Mouse (Mus musculus) lung, embryonic 14.5 days (tissue): Measurements from ENCODE around the gene Nedd4. TPM values are rescaled to one million over a fixed set of nuclear protein-coding genes. Genes with fewer than 3 reads are reported as not detected.
A peak's percentile ranks its signal among the peaks of the same experiment; 100 is the strongest.

Experiments used
- ATAC-seq: fragments of 200-750 bp; cut with Nextera tagmentation; 2 replicates; pipeline ENCODE4 v1.8.0; 2017; ENCODE audit warnings: mild to moderate bottlenecking, moderate TSS enrichment, moderate library complexity; ENCODE audit not compliant: insufficient read depth
- DNase-seq: peaks from one replicate; pipeline ENCODE4 v3.0.0-alpha.2; 2015
- H3K27ac ChIP-seq: fragments of 300-500 bp; sonication (generic); 2 replicates; pipeline ENCODE4 v1.5.1; 2014; ENCODE audit warnings: low read depth, mild to moderate bottlenecking, moderate library complexity
- H3K27me3 ChIP-seq: fragments of 300-500 bp; sonication (generic); 2 replicates; pipeline ENCODE4 v1.6.1; 2014; ENCODE audit warnings: low read length, control low read depth; ENCODE audit not compliant: insufficient read depth
- H3K36me3 ChIP-seq: fragments of 300-500 bp; sonication (generic); 2 replicates; pipeline ENCODE4 v1.6.1; 2014; ENCODE audit warnings: control low read depth; ENCODE audit not compliant: insufficient read depth
- H3K4me1 ChIP-seq: fragments of 300-500 bp; sonication (generic); 2 replicates; pipeline ENCODE4 v1.6.1; 2014; ENCODE audit warnings: antibody characterized with exemption, control low read depth; ENCODE audit not compliant: insufficient read depth
- H3K4me2 ChIP-seq: fragments of 300-500 bp; sonication (generic); 2 replicates; pipeline ENCODE4 v1.6.1; 2014; ENCODE audit warnings: mild to moderate bottlenecking
- H3K4me3 ChIP-seq: fragments of 300-500 bp; sonication (generic); 2 replicates; pipeline ENCODE4 v1.5.1; 2014; ENCODE audit warnings: low read depth, low read length
- H3K9ac ChIP-seq: fragments of 300-500 bp; sonication (generic); 2 replicates; pipeline ENCODE4 v1.6.1; 2014
- H3K9me3 ChIP-seq: fragments of 300-500 bp; sonication (generic); 2 replicates; pipeline ENCODE4 v1.6.1; 2016; ENCODE audit warnings: low read depth, low read length, control low read depth
- CTCF ChIP-seq: IDR thresholded peaks from 2 replicates; pipeline ENCODE4 v1.5.1; 2016; ENCODE audit warnings: antibody characterized with exemption, low read depth
- WGBS: fragments of 180-500 bp; shearing (Covaris S2); extraction: QIAGEN DNeasy Blood & Tissue Kit; methylation state at CpG from one replicate; pipeline ENCODE4 v1.1.7; 2014; 5-methylcytosine and 5-hydroxymethylcytosine counted together
- polyA plus RNA-seq: library from polyadenylated mRNA; unstranded; fragments of >200 nt; fragmentation: Nextera tagmentation; extraction: Ambion mirVana; gene quantifications from 2 replicates; pipeline ENCODE4 v1.2.1, GENCODE M21; 2014

The Nedd4 gene
- polyA plus RNA-seq, 1 experiment from 2014 or later = 805 TPM

GRCm38 (mm10) chr9:72667126-72667525 lies 5.0 kb downstream of the Nedd4 start:
- ATAC-seq (no peak), DNase-seq (no peak)
- Histone ChIP-seq H3K4me3 (no peak overlapping the region), H3K9me3 (no peaks in the 10 kb centered on the region), H3K27me3 (no peaks in the 10 kb centered on the region), H3K36me3 (peaks cover 75% of the 10 kb centered on the region), H3K4me2 (no peak overlapping the region), H3K4me1 (peaks cover 4% of the 10 kb centered on the region; the same call in 1 of the 2 replicates), H3K9ac (no peak overlapping the region), H3K27ac (no peak overlapping the region)
- 65% methylated on average over 3 of the region's 3 CpGs for WGBS
- no peak for TF ChIP-seq CTCF

- Histone ChIP-seq H3K4me2 (no peak overlapping the region), H3K9me3 (no peaks in the 10 kb centered on the region), H3K36me3 (peaks cover 90% of the 10 kb centered on the region), H3K27me3 (no peaks in the 10 kb centered on the region), H3K27ac (no peak overlapping the region; the same call in 1 of the 2 replicates), H3K4me3 (no peak overlapping the region), H3K9ac (no peak overlapping the region; the same call in 1 of the 2 replicates), H3K4me1 (peaks cover 4% of the 10 kb centered on the region; the same call in 1 of the 2 replicates)
- 79% methylated on average over 7 of the region's 7 CpGs for WGBS
- no peak for TF ChIP-seq CTCF
- ATAC-seq = no peak
- no peak for DNase-seq
These were observed 7.2 kb downstream of the Nedd4 start for GRCm38 (mm10) chr9:72669383-72669782.

GRCm38 (mm10) chr9:72672361-72672760 lies 10.2 kb downstream of the Nedd4 start:
- no peak overlapping the region for H3K27ac ChIP-seq
- no peak for ATAC-seq
- TF ChIP-seq CTCF = peak; percentile 93
- peaks cover 89% of the 10 kb centered on the region for H3K36me3 ChIP-seq
- peak; percentile 91 for DNase-seq
- no peak overlapping the region for H3K9ac ChIP-seq
- no peaks in the 10 kb centered on the region for H3K9me3 ChIP-seq
- H3K27me3 ChIP-seq = no peaks in the 10 kb centered on the region
- H3K4me1 ChIP-seq = no peaks in the 10 kb centered on the region
- no peak overlapping the region for H3K4me2 ChIP-seq
- H3K4me3 ChIP-seq = no peak overlapping the region
- WGBS = 23% methylated on average over 2 of the region's 2 CpGs

- WGBS = 87% methylated on average over 6 of the region's 6 CpGs
- no peak for ATAC-seq
- Histone ChIP-seq H3K9ac (no peak overlapping the region), H3K36me3 (peaks cover 91% of the 10 kb centered on the region), H3K4me1 (no peaks in the 10 kb centered on the region), H3K9me3 (no peaks in the 10 kb centered on the region), H3K4me3 (no peak overlapping the region), H3K27ac (no peak overlapping the region), H3K27me3 (no peaks in the 10 kb centered on the region), H3K4me2 (no peak overlapping the region)
- DNase-seq = no peak
- no peak for TF ChIP-seq CTCF
These were observed 13.0 kb downstream of the Nedd4 start for GRCm38 (mm10) chr9:72674957-72675744.

- H3K9ac ChIP-seq = no peak overlapping the region
- no peak for DNase-seq
- TF ChIP-seq CTCF = no peak
- 74% methylated on average over 3 of the region's 3 CpGs for WGBS
- no peak for ATAC-seq
- no peak overlapping the region for H3K27ac ChIP-seq
- H3K4me1 ChIP-seq = no peaks in the 10 kb centered on the region
- no peak overlapping the region for H3K4me2 ChIP-seq
- no peak overlapping the region for H3K4me3 ChIP-seq
- no peaks in the 10 kb centered on the region for H3K9me3 ChIP-seq
- H3K36me3 ChIP-seq = peaks cover 86% of the 10 kb centered on the region
- H3K27me3 ChIP-seq = no peaks in the 10 kb centered on the region
These were observed 13.6 kb downstream of the Nedd4 start for GRCm38 (mm10) chr9:72675745-72676200.

- Histone ChIP-seq H3K9me3 (no peaks in the 10 kb centered on the region), H3K9ac (no peak overlapping the region), H3K27ac (no peak overlapping the region), H3K4me1 (no peaks in the 10 kb centered on the region), H3K36me3 (peaks cover 90% of the 10 kb centered on the region), H3K4me3 (no peak overlapping the region), H3K27me3 (no peaks in the 10 kb centered on the region), H3K4me2 (no peak overlapping the region)
- DNase-seq (no peak), ATAC-seq (no peak)
- 91% methylated on average over 5 of the region's 5 CpGs for WGBS
- no peak for TF ChIP-seq CTCF
These were observed 15.5 kb downstream of the Nedd4 start for GRCm38 (mm10) chr9:72677659-72678058.

- Histone ChIP-seq H3K27me3 (no peaks in the 10 kb centered on the region), H3K9me3 (no peaks in the 10 kb centered on the region), H3K4me2 (no peak overlapping the region), H3K9ac (no peak overlapping the region), H3K27ac (no peak overlapping the region), H3K36me3 (peaks cover 87% of the 10 kb centered on the region), H3K4me3 (no peak overlapping the region), H3K4me1 (no peaks in the 10 kb centered on the region)
- DNase-seq (no peak), ATAC-seq (no peak)
- 76% methylated on average over 4 of the region's 4 CpGs for WGBS
- no peak for TF ChIP-seq CTCF
These were observed 16.6 kb downstream of the Nedd4 start for GRCm38 (mm10) chr9:72678771-72679170.
